Mouse (Mus musculus) testis, adult 2 months (tissue): ENCODE results near the gene Rock2. TPM values are rescaled to one million over a fixed set of nuclear protein-coding genes. Genes with fewer than 3 reads are reported as not detected.

Experiments used
- H3K27ac ChIP-seq: fragments of 200-500 bp; 2 replicates; pipeline ENCODE4 v1.5.1; 2012; ENCODE audit warnings: low read depth, low read length; ENCODE audit not compliant: control insufficient read depth, insufficient read depth
- H3K27me3 ChIP-seq: fragments of 200-500 bp; 2 replicates; pipeline ENCODE4 v1.6.1; 2012; ENCODE audit warnings: mild to moderate bottlenecking, low read length, moderate library complexity; ENCODE audit not compliant: control insufficient read depth, insufficient read depth
- H3K36me3 ChIP-seq: fragments of 200-500 bp; 2 replicates; pipeline ENCODE4 v1.6.1; 2012; ENCODE audit warnings: mild to moderate bottlenecking, low read length; ENCODE audit not compliant: control insufficient read depth, insufficient read depth
- H3K4me1 ChIP-seq: fragments of 200-500 bp; 2 replicates; pipeline ENCODE4 v1.6.1; 2012; ENCODE audit warnings: low read length; ENCODE audit not compliant: control insufficient read depth, insufficient read depth
- H3K4me3 ChIP-seq: fragments of 200-500 bp; 2 replicates; pipeline ENCODE4 v1.5.1; 2012; ENCODE audit warnings: low read depth, mild to moderate bottlenecking, low read length, moderate library complexity, mixed read lengths; ENCODE audit not compliant: control insufficient read depth
- CTCF ChIP-seq: fragments of 200-500 bp; IDR thresholded peaks from 2 replicates; pipeline ENCODE4 v1.5.1; 2012; ENCODE audit warnings: low read depth, mild to moderate bottlenecking, inconsistent platforms, low read length, moderate library complexity; ENCODE audit not compliant: control insufficient read depth, insufficient read depth, insufficient replicate concordance
- POLR2A ChIP-seq: fragments of 200-500 bp; IDR thresholded peaks from 2 replicates; pipeline ENCODE4 v1.6.1; 2012; ENCODE audit warnings: low read depth, mild to moderate bottlenecking, inconsistent platforms, low read length, moderate library complexity; ENCODE audit not compliant: control insufficient read depth
- polyA plus RNA-seq: library from polyadenylated mRNA; depleted of rRNA; stranded (reverse); fragments of >200 nt; gene quantifications from 2 replicates; pipeline ENCODE4 v1.2.3, GENCODE M21; 2012; rRNA removed

Gene Rock2
- polyA plus RNA-seq, 1 experiment, result 2.9 TPM

- Histone ChIP-seq H3K4me1 (no peaks in the 10 kb centered on the region), H3K27ac (no peak overlapping the region), H3K4me3 (no peak overlapping the region), H3K27me3 (no peaks in the 10 kb centered on the region), H3K36me3 (no peaks in the 10 kb centered on the region)
- TF ChIP-seq POLR2A, result no peak
- TF ChIP-seq CTCF, result no peak
Observed at GRCm38 (mm10) chr12:17032694-17033463, 138.2 kb downstream of the Rock2 start.

- no peaks in the 10 kb centered on the region for H3K36me3 ChIP-seq
- H3K27me3 ChIP-seq, result no peaks in the 10 kb centered on the region
- no peaks in the 10 kb centered on the region for H3K4me1 ChIP-seq
- TF ChIP-seq CTCF (no peak), POLR2A (no peak)
- H3K27ac ChIP-seq, result no peak overlapping the region
- no peak overlapping the region for H3K4me3 ChIP-seq
Observed at GRCm38 (mm10) chr12:17033464-17033841, 138.8 kb downstream of the Rock2 start.

GRCm38 (mm10) chr12:17034671-17035070, 140.0 kb downstream of the Rock2 start:
- Histone ChIP-seq H3K4me3 (no peak overlapping the region), H3K4me1 (no peaks in the 10 kb centered on the region), H3K27me3 (no peaks in the 10 kb centered on the region), H3K36me3 (no peaks in the 10 kb centered on the region), H3K27ac (no peak overlapping the region)
- TF ChIP-seq POLR2A (no peak), CTCF (no peak)

- no peaks in the 10 kb centered on the region for H3K4me1 ChIP-seq
- no peak overlapping the region for H3K27ac ChIP-seq
- no peaks in the 10 kb centered on the region for H3K27me3 ChIP-seq
- no peak for TF ChIP-seq POLR2A
- TF ChIP-seq CTCF, result no peak
- H3K4me3 ChIP-seq, result no peak overlapping the region
- H3K36me3 ChIP-seq, result no peaks in the 10 kb centered on the region
Observed at GRCm38 (mm10) chr12:17035128-17035527, 140.4 kb downstream of the Rock2 start.

- H3K27ac ChIP-seq, result no peak overlapping the region
- no peak for TF ChIP-seq POLR2A
- no peak for TF ChIP-seq CTCF
- no peak overlapping the region for H3K4me3 ChIP-seq
- no peaks in the 10 kb centered on the region for H3K36me3 ChIP-seq
- no peaks in the 10 kb centered on the region for H3K27me3 ChIP-seq
- no peaks in the 10 kb centered on the region for H3K4me1 ChIP-seq
Observed at GRCm38 (mm10) chr12:17036532-17036931, 141.8 kb downstream of the Rock2 start.

GRCm38 (mm10) chr12:17037053-17037610, 142.4 kb downstream of the Rock2 start:
- Histone ChIP-seq H3K4me3 (no peak overlapping the region), H3K4me1 (no peaks in the 10 kb centered on the region), H3K27ac (no peak overlapping the region), H3K27me3 (no peaks in the 10 kb centered on the region), H3K36me3 (no peaks in the 10 kb centered on the region)
- TF ChIP-seq POLR2A, result no peak
- TF ChIP-seq CTCF, result no peak

Other genes starting within 250 kb of the Rock2 start
- gene Ntsr2, start 241.5 kb upstream of the Rock2 start, polyA plus RNA-seq, result 0.90 and 1.7 TPM in 2 replicates
- gene Greb1, start 94.0 kb upstream of the Rock2 start, polyA plus RNA-seq, result 2.6 and 3.1 TPM in 2 replicates
- 3.2 and 5.0 TPM in 2 replicates for gene E2f6, start 83.9 kb upstream of the Rock2 start, polyA plus RNA-seq
- gene Pqlc3, start 105.5 kb downstream of the Rock2 start, polyA plus RNA-seq, result 1.8 and 2.0 TPM in 2 replicates
- 0.02 and 0.05 TPM in 2 replicates for gene 2410004P03Rik, start 116.8 kb downstream of the Rock2 start, polyA plus RNA-seq